Mouse (Mus musculus) limb, embryonic 10.5 days (tissue): ENCODE results near the gene Pik3r2. TPM values are rescaled to one million over a fixed set of nuclear protein-coding genes. Genes with fewer than 3 reads are reported as not detected.

ENCODE experiments used
- DNase-seq: peaks from one replicate; pipeline ENCODE4 v3.0.0-alpha.2; 2017; ENCODE audit warnings: low spot score
- H3K27ac ChIP-seq: fragments of 300-500 bp; sonication (generic); 2 replicates; pipeline ENCODE4 v1.5.1; 2016; ENCODE audit warnings: mild to moderate bottlenecking
- H3K27me3 ChIP-seq: fragments of 300-500 bp; sonication (generic); 2 replicates; pipeline ENCODE4 v1.6.1; 2016; ENCODE audit warnings: low read depth, mild to moderate bottlenecking; ENCODE audit not compliant: poor library complexity, severe bottlenecking
- H3K36me3 ChIP-seq: fragments of 300-500 bp; sonication (generic); 2 replicates; pipeline ENCODE4 v1.6.1; 2016; ENCODE audit warnings: mild to moderate bottlenecking, moderate library complexity
- H3K4me1 ChIP-seq: fragments of 300-500 bp; sonication (generic); 2 replicates; pipeline ENCODE4 v1.6.1; 2016
- H3K4me3 ChIP-seq: fragments of 300-500 bp; sonication (generic); 2 replicates; pipeline ENCODE4 v1.5.1; 2016; ENCODE audit warnings: mild to moderate bottlenecking, moderate library complexity
- H3K9me3 ChIP-seq: fragments of 300-500 bp; sonication (generic); replicated peaks from 2 replicates; pipeline ENCODE4 v1.6.1; 2016; ENCODE audit warnings: mild to moderate bottlenecking
- WGBS: fragments of 180-500 bp; shearing (Covaris S2); methylation state at CpG from one replicate; pipeline ENCODE4 v1.1.7; 2016; 5-methylcytosine and 5-hydroxymethylcytosine counted together
- polyA plus RNA-seq: library from polyadenylated mRNA; unstranded; fragments of >200 nt; fragmentation: Nextera tagmentation; extraction: Ambion mirVana; gene quantifications from 2 replicates; pipeline ENCODE4 v1.2.1, GENCODE M21; 2016

The Pik3r2 gene
- polyA plus RNA-seq, 1 experiment from 2014 or later = 100 TPM

GRCm38 (mm10) chr8:70786291-70787050, 10.0 kb upstream of the Pik3r2 start:
- 0 out of 2 replicates have a peak, but pooled peaks cover 16% of the 10 kb centered on the region for H3K27me3 ChIP-seq
- WGBS = 84% methylated on average over 25 of the region's 25 CpGs

GRCm38 (mm10) chr8:70780093-70780492, 3.6 kb upstream of the Pik3r2 start:
- no peak overlapping the region for H3K4me3 ChIP-seq
- peaks cover 28% of the 10 kb centered on the region for H3K4me1 ChIP-seq
- 82% methylated on average over 11 of the region's 11 CpGs for WGBS
- H3K27me3 ChIP-seq = no peaks in the 10 kb centered on the region
- DNase-seq = no peak
- H3K36me3 ChIP-seq = peaks cover 74% of the 10 kb centered on the region
- H3K27ac ChIP-seq = no peak overlapping the region
- H3K9me3 ChIP-seq = no peaks in the 10 kb centered on the region

More at GRCm38 (mm10) chr8:70786291-70787050, 10.0 kb upstream of the Pik3r2 start:
- no peak overlapping the region for H3K27ac ChIP-seq
- peaks cover 41% of the 10 kb centered on the region for H3K4me1 ChIP-seq
- no peak for DNase-seq
- peaks cover 86% of the 10 kb centered on the region for H3K36me3 ChIP-seq
- H3K9me3 ChIP-seq = no peaks in the 10 kb centered on the region
- no peak overlapping the region for H3K4me3 ChIP-seq

GRCm38 (mm10) chr8:70775851-70776495, 540 bp downstream of the Pik3r2 start:
- Histone ChIP-seq H3K9me3 (no peaks in the 10 kb centered on the region), H3K27ac (peak overlapping the region; percentile 94), H3K36me3 (peaks cover 74% of the 10 kb centered on the region), H3K4me3 (peak overlapping the region; percentile 66), H3K4me1 (peaks cover 46% of the 10 kb centered on the region), H3K27me3 (no peaks in the 10 kb centered on the region)
- peak; percentile 53 for DNase-seq
- 5% methylated on average over 34 of the region's 34 CpGs for WGBS

GRCm38 (mm10) chr8:70775227-70775626, 1.3 kb downstream of the Pik3r2 start:
- Histone ChIP-seq H3K36me3 (peaks cover 74% of the 10 kb centered on the region), H3K27ac (peak overlapping the region; percentile 94), H3K4me3 (peak overlapping the region; percentile 66), H3K27me3 (no peaks in the 10 kb centered on the region), H3K9me3 (no peaks in the 10 kb centered on the region), H3K4me1 (peaks cover 46% of the 10 kb centered on the region)
- 90% methylated on average over 5 of the region's 5 CpGs for WGBS
- DNase-seq = no peak

GRCm38 (mm10) chr8:70774740-70775139, 1.8 kb downstream of the Pik3r2 start:
- DNase-seq = no peak
- Histone ChIP-seq H3K4me1 (peaks cover 46% of the 10 kb centered on the region), H3K27ac (peak overlapping the region; percentile 12; the same call in 1 of the 2 replicates), H3K27me3 (no peaks in the 10 kb centered on the region), H3K9me3 (no peaks in the 10 kb centered on the region), H3K36me3 (peaks cover 74% of the 10 kb centered on the region), H3K4me3 (no peak overlapping the region)
- 97% methylated on average over 18 of the region's 18 CpGs for WGBS

- 90% methylated on average over 9 of the region's 9 CpGs for WGBS
- Histone ChIP-seq H3K4me3 (0 out of 2 replicates have a peak overlapping the region, but pooled peaks have one; percentile 1), H3K9me3 (no peaks in the 10 kb centered on the region), H3K4me1 (peaks cover 45% of the 10 kb centered on the region), H3K36me3 (peaks cover 73% of the 10 kb centered on the region), H3K27me3 (no peaks in the 10 kb centered on the region), H3K27ac (no peak overlapping the region)
- DNase-seq = no peak
Measured at GRCm38 (mm10) chr8:70773833-70774232, 2.7 kb downstream of the Pik3r2 start.

GRCm38 (mm10) chr8:70773410-70773809, 3.1 kb downstream of the Pik3r2 start:
- no peak overlapping the region for H3K27ac ChIP-seq

GRCm38 (mm10) chr8:70772890-70773289, 3.6 kb downstream of the Pik3r2 start:
- Histone ChIP-seq H3K36me3 (peaks cover 74% of the 10 kb centered on the region), H3K27ac (no peak overlapping the region), H3K27me3 (no peaks in the 10 kb centered on the region), H3K4me1 (peaks cover 39% of the 10 kb centered on the region), H3K4me3 (no peak overlapping the region), H3K9me3 (no peaks in the 10 kb centered on the region)
- 90% methylated on average over 9 of the region's 9 CpGs for WGBS
- DNase-seq = no peak

More at GRCm38 (mm10) chr8:70773410-70773809, 3.1 kb downstream of the Pik3r2 start:
- H3K27me3 ChIP-seq = no peaks in the 10 kb centered on the region
- H3K4me1 ChIP-seq = peaks cover 44% of the 10 kb centered on the region
- no peak overlapping the region for H3K4me3 ChIP-seq
- peaks cover 73% of the 10 kb centered on the region for H3K36me3 ChIP-seq
- WGBS = 83% methylated on average over 5 of the region's 5 CpGs
- no peak for DNase-seq
- H3K9me3 ChIP-seq = no peaks in the 10 kb centered on the region

- no peak for DNase-seq
- Histone ChIP-seq H3K27ac (no peak overlapping the region), H3K9me3 (no peaks in the 10 kb centered on the region), H3K4me1 (peaks cover 39% of the 10 kb centered on the region), H3K4me3 (no peak overlapping the region), H3K36me3 (peaks cover 81% of the 10 kb centered on the region), H3K27me3 (no peaks in the 10 kb centered on the region)
- 96% methylated on average over 13 of the region's 13 CpGs for WGBS
Measured at GRCm38 (mm10) chr8:70772075-70772474, 4.4 kb downstream of the Pik3r2 start.

GRCm38 (mm10) chr8:70771217-70771616, 5.3 kb downstream of the Pik3r2 start:
- 88% methylated on average over 7 of the region's 7 CpGs for WGBS
- peaks cover 47% of the 10 kb centered on the region for H3K4me1 ChIP-seq

GRCm38 (mm10) chr8:70770748-70771147, 5.8 kb downstream of the Pik3r2 start:
- Histone ChIP-seq H3K27ac (no peak overlapping the region), H3K9me3 (no peaks in the 10 kb centered on the region), H3K36me3 (peaks cover 81% of the 10 kb centered on the region), H3K27me3 (no peaks in the 10 kb centered on the region), H3K4me1 (peaks cover 49% of the 10 kb centered on the region), H3K4me3 (no peak overlapping the region)
- DNase-seq = no peak
- 94% methylated on average over 13 of the region's 13 CpGs for WGBS

More at GRCm38 (mm10) chr8:70771217-70771616, 5.3 kb downstream of the Pik3r2 start:
- H3K4me3 ChIP-seq = no peak overlapping the region
- peaks cover 81% of the 10 kb centered on the region for H3K36me3 ChIP-seq
- H3K27ac ChIP-seq = no peak overlapping the region
- no peaks in the 10 kb centered on the region for H3K27me3 ChIP-seq
- no peaks in the 10 kb centered on the region for H3K9me3 ChIP-seq
- no peak for DNase-seq

GRCm38 (mm10) chr8:70769858-70770257, 6.7 kb downstream of the Pik3r2 start:
- Histone ChIP-seq H3K27me3 (no peaks in the 10 kb centered on the region), H3K4me1 (peaks cover 42% of the 10 kb centered on the region), H3K36me3 (peaks cover 76% of the 10 kb centered on the region), H3K27ac (peak overlapping the region; percentile 9; the same call in 1 of the 2 replicates), H3K4me3 (peak overlapping the region; percentile 9; the same call in 1 of the 2 replicates), H3K9me3 (no peaks in the 10 kb centered on the region)
- DNase-seq = no peak
- 71% methylated on average over 12 of the region's 12 CpGs for WGBS

GRCm38 (mm10) chr8:70769359-70769758, 7.2 kb downstream of the Pik3r2 start:
- Histone ChIP-seq H3K27ac (0 out of 2 replicates have a peak overlapping the region, but pooled peaks have one; percentile 9), H3K4me1 (peaks cover 37% of the 10 kb centered on the region), H3K9me3 (no peaks in the 10 kb centered on the region), H3K36me3 (peaks cover 74% of the 10 kb centered on the region), H3K4me3 (peak overlapping the region; percentile 9; the same call in 1 of the 2 replicates), H3K27me3 (no peaks in the 10 kb centered on the region)
- 8% methylated on average over 26 of the region's 26 CpGs for WGBS
- peak; percentile 99 for DNase-seq
